ENCODE assay signal across 8 mouse cellular contexts in the genomic region with DNA sequence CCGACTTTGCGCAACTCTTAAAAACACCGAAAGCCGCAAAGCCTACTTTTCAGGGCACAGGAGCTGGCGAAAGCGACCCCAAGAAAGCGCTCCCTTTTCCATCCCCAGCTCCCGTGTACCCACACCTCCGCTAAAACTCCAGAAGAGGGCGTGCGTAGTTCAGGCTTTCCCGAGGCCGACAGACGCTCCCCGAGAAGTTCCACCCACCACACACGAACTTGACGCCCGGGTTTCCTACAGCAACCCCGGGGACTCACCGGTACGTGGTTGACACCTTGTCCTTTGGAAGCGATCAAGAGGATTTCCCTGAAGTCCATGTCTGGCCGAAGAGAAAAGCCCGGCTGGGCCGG. TPM values are rescaled to one million over a fixed set of nuclear protein-coding genes. Genes with fewer than 3 reads are reported as not detected.
DNase-seq lines count a peak whose midpoint lies in the region; ATAC-seq and TF ChIP-seq lines count a peak whose summit lies in the region.

No protein-coding gene starts in this region.

- peak overlapping the region; percentile 58; the same call in 1 of the 2 replicates for H3K27ac ChIP-seq in neural tube, embryonic 11.5 days (ENCODE audit: low read depth, low read length)
- peak overlapping the region; percentile 94 for H3K27ac ChIP-seq in intestine, embryonic 15.5 days
- peak overlapping the region; percentile 84 for H3K27ac ChIP-seq in midbrain, postnatal 0 days (ENCODE audit: low read depth, low read length)

- H3K4me3 ChIP-seq in neural tube, embryonic 11.5 days (ENCODE audit: low read depth, low read length) = peak overlapping the region; percentile 62
- peak overlapping the region; percentile 65 for H3K4me3 ChIP-seq in intestine, embryonic 15.5 days (replicated peaks)
- peak overlapping the region; percentile 69 for H3K4me3 ChIP-seq in midbrain, postnatal 0 days (ENCODE audit: low read depth, low read length)

- under 1% methylated on average over 25 of the region's 25 CpGs for WGBS in neural tube, embryonic 11.5 days
- under 1% methylated on average over 25 of the region's 25 CpGs for WGBS in intestine, embryonic 15.5 days
- under 1% methylated on average over 25 of the region's 25 CpGs for WGBS in midbrain, postnatal 0 days

- no peaks in the 10 kb centered on the region for H3K27me3 ChIP-seq in neural tube, embryonic 11.5 days (ENCODE audit: control insufficient read depth, insufficient read depth, low read length)
- no peaks in the 10 kb centered on the region for H3K27me3 ChIP-seq in intestine, embryonic 15.5 days (replicated peaks)
- no peaks in the 10 kb centered on the region for H3K27me3 ChIP-seq in midbrain, postnatal 0 days (ENCODE audit: insufficient read depth, low read length)

- no peaks in the 10 kb centered on the region for H3K9me3 ChIP-seq in neural tube, embryonic 11.5 days (ENCODE audit: control insufficient read depth, low read length)
- H3K9me3 ChIP-seq in intestine, embryonic 15.5 days = no peaks in the 10 kb centered on the region
- H3K9me3 ChIP-seq in midbrain, postnatal 0 days (ENCODE audit: low read length) = no peaks in the 10 kb centered on the region

- intact Hi-C loops in left cerebral cortex, postnatal 25 days (cut with DNase I) = loop anchor here (2.0 to 5.0 kb wide), 2 partner anchors 49 to 210 kb away; a partner anchor contains a TSS

- peak overlapping the region; percentile 64 for H3K9ac ChIP-seq in neural tube, embryonic 11.5 days (ENCODE audit: low read length)
- peak overlapping the region; percentile 73 for H3K9ac ChIP-seq in intestine, embryonic 15.5 days
- peak overlapping the region; percentile 68 for H3K9ac ChIP-seq in midbrain, postnatal 0 days (replicated peaks; ENCODE audit: low read length, poor library complexity, severe bottlenecking)

- peak overlapping the region; percentile 81 for H3K4me2 ChIP-seq in neural tube, embryonic 11.5 days (ENCODE audit: low read depth)
- H3K4me2 ChIP-seq in intestine, embryonic 15.5 days (replicated peaks) = peak overlapping the region; percentile 72
- H3K4me2 ChIP-seq in midbrain, postnatal 0 days (ENCODE audit: low read depth, low read length, poor library complexity, severe bottlenecking) = peak overlapping the region; percentile 73

- peak; percentile 63 for TF ChIP-seq CTCF in midbrain, postnatal 0 days (IDR thresholded peaks at IDR 0.05)

- peak; percentile 48 for ATAC-seq in neural tube, embryonic 11.5 days (ENCODE audit: insufficient read depth, low FRiP score, low TSS enrichment)
- peak; percentile 83 for ATAC-seq in intestine, embryonic 15.5 days
- ATAC-seq in midbrain, postnatal 0 days (ENCODE audit: low FRiP score) = peak; percentile 76

- DNase-seq in neural tube, embryonic 11.5 days (ENCODE audit: low spot score) = no peak
- no peak for DNase-seq in neural tube, embryonic 10.5 days (ENCODE audit: extremely low spot score, low spot score)
- peak; percentile 83 for DNase-seq in embryo, embryonic 11 days
- DNase-seq in midbrain, postnatal 0 days (ENCODE audit: low spot score) = peak; percentile 81
- no peak for DNase-seq in left cerebral cortex, postnatal 25 days (ENCODE audit: low spot score in 2 of 2)
- DNase-seq in frontal cortex, postnatal 36 days (ENCODE audit: low spot score in 2 of 2) = no peak
- DNase-seq in urinary bladder, postnatal 36 days (ENCODE audit: low spot score in 2 of 2) = no peak

- H3K36me3 ChIP-seq in neural tube, embryonic 11.5 days (ENCODE audit: control insufficient read depth, insufficient read depth, low read length) = no peaks in the 10 kb centered on the region
- H3K36me3 ChIP-seq in intestine, embryonic 15.5 days = no peaks in the 10 kb centered on the region
- H3K36me3 ChIP-seq in midbrain, postnatal 0 days (ENCODE audit: insufficient read depth, low read length) = no peaks in the 10 kb centered on the region

- peaks cover 10% of the 10 kb centered on the region for H3K4me1 ChIP-seq in neural tube, embryonic 11.5 days (ENCODE audit: control insufficient read depth, insufficient read depth, low read length)
- H3K4me1 ChIP-seq in intestine, embryonic 15.5 days (replicated peaks) = peaks cover 13% of the 10 kb centered on the region
- peaks cover 7% of the 10 kb centered on the region for H3K4me1 ChIP-seq in midbrain, postnatal 0 days (ENCODE audit: insufficient read depth, low read length)

RNA-seq across cellular contexts. Expression of a gene that starts 0.4 kb away (rescaled TPM):
- polyA plus RNA-seq in neural tube, embryonic 11.5 days (2014; fragmentation: Nextera tagmentation; extraction: Ambion mirVana) = 14.1 and 14.3 TPM in 2 replicates
- polyA plus RNA-seq in intestine, embryonic 15.5 days (2015; fragmentation: Nextera tagmentation; extraction: Ambion mirVana) = 16.5 and 17.2 TPM in 2 replicates
- total RNA-seq in midbrain, postnatal 0 days (2014; rRNA removed) = 8.8 and 10.7 TPM in 2 replicates
- 3.8 and 4.7 TPM in 2 replicates for polyA plus RNA-seq in midbrain, postnatal 0 days (2015; fragmentation: Nextera tagmentation; extraction: Ambion mirVana)
- total RNA-seq in left cerebral cortex, postnatal 25 days (2021) = 10 to 100 TPM; 13.8 to 13.9 TPM

RNA-seq across cellular contexts. Expression of a gene that starts 24.4 kb away (rescaled TPM):
- polyA plus RNA-seq in neural tube, embryonic 11.5 days (2014; fragmentation: Nextera tagmentation; extraction: Ambion mirVana) = not detected in 2 replicates
- polyA plus RNA-seq in intestine, embryonic 15.5 days (2015; fragmentation: Nextera tagmentation; extraction: Ambion mirVana) = not detected in 2 replicates
- total RNA-seq in midbrain, postnatal 0 days (2014; rRNA removed) = not detected in 2 replicates
- not detected in 2 replicates for polyA plus RNA-seq in midbrain, postnatal 0 days (2015; fragmentation: Nextera tagmentation; extraction: Ambion mirVana)
- not detected for total RNA-seq in left cerebral cortex, postnatal 25 days (2021)

RNA-seq across cellular contexts. Expression of a gene that starts 42.6 kb away (rescaled TPM):
- 8.2 and 9.7 TPM in 2 replicates for polyA plus RNA-seq in neural tube, embryonic 11.5 days (2014; fragmentation: Nextera tagmentation; extraction: Ambion mirVana)
- 48.8 and 50.4 TPM in 2 replicates for polyA plus RNA-seq in intestine, embryonic 15.5 days (2015; fragmentation: Nextera tagmentation; extraction: Ambion mirVana)
- 15.1 and 16.0 TPM in 2 replicates for total RNA-seq in midbrain, postnatal 0 days (2014; rRNA removed)
- polyA plus RNA-seq in midbrain, postnatal 0 days (2015; fragmentation: Nextera tagmentation; extraction: Ambion mirVana) = 29.0 and 30.1 TPM in 2 replicates
- 10 to 100 TPM; 16.4 to 19.4 TPM for total RNA-seq in left cerebral cortex, postnatal 25 days (2021)

RNA-seq across cellular contexts. Expression of a gene that starts 49.5 kb away (rescaled TPM):
- polyA plus RNA-seq in neural tube, embryonic 11.5 days (2014; fragmentation: Nextera tagmentation; extraction: Ambion mirVana) = 10.4 and 11.4 TPM in 2 replicates
- polyA plus RNA-seq in intestine, embryonic 15.5 days (2015; fragmentation: Nextera tagmentation; extraction: Ambion mirVana) = 10.3 and 11.2 TPM in 2 replicates
- 10.1 and 10.6 TPM in 2 replicates for total RNA-seq in midbrain, postnatal 0 days (2014; rRNA removed)
- polyA plus RNA-seq in midbrain, postnatal 0 days (2015; fragmentation: Nextera tagmentation; extraction: Ambion mirVana) = 3.7 TPM in 2 replicates
- 10 to 100 TPM; 10.2 to 13.3 TPM for total RNA-seq in left cerebral cortex, postnatal 25 days (2021)

Comparison
In these comparisons a context has a peak if more than half of its experiments do, and no peak if none do; other contexts are left out.
1. DNase-seq: peak in embryo, embryonic 11 days (single experiment) and midbrain, postnatal 0 days (single experiment); none in neural tube, embryonic 11.5 days (single experiment), neural tube, embryonic 10.5 days (single experiment), left cerebral cortex, postnatal 25 days (0 of 2), frontal cortex, postnatal 36 days (0 of 2) and urinary bladder, postnatal 36 days (0 of 2).
2. Peak in every context shown above with its lines, with median percentiles within 50 percentile points of each other: ATAC-seq, H3K27ac ChIP-seq, H3K4me2 ChIP-seq, H3K4me3 ChIP-seq and H3K9ac ChIP-seq.